Mouse (Mus musculus): ENCODE measurements around the gene Cnn1. TPM values are rescaled to one million over a fixed set of nuclear protein-coding genes. Genes with fewer than 3 reads are reported as not detected.
A peak's percentile ranks its signal among the peaks of the same experiment; 100 is the strongest.
"Not testable (repeated sequence)": the region's sequence is repeated elsewhere in the genome, so short reads cannot be mapped to it uniquely, and the experiment has no call there.

Cnn1 gene
- total and polyA plus RNA-seq, 2 experiments from 2014 or later: 0.52 to 1.1 TPM

GRCm38 (mm10) chr9:22072276-22072675 is 26.7 kb upstream of the Cnn1 start:
- H3K9me3 ChIP-seq (ENCODE audit: low read length): no peaks in the 10 kb centered on the region
- no peak overlapping the region for H3K27ac ChIP-seq
- H3K4me2 ChIP-seq (ENCODE audit: low read depth, low read length): no peak overlapping the region
- no peak for TF ChIP-seq CTCF (IDR thresholded peaks at IDR 0.05; ENCODE audit: low read depth)
- H3K9ac ChIP-seq (replicated peaks; ENCODE audit: low read length): no peak overlapping the region
- DNase-seq (ENCODE audit: low spot score): no peak
- no peak for ATAC-seq
- peaks cover 27% of the 10 kb centered on the region for H3K36me3 ChIP-seq (ENCODE audit: insufficient read depth, low read length)
- 87% methylated on average over 4 of the region's 4 CpGs for WGBS
- H3K4me3 ChIP-seq (ENCODE audit: low read length): no peak overlapping the region
- H3K27me3 ChIP-seq (ENCODE audit: insufficient read depth, low read length): no peaks in the 10 kb centered on the region
- peaks cover 5% of the 10 kb centered on the region for H3K4me1 ChIP-seq (ENCODE audit: insufficient read depth, low read length)

- not testable (repeated sequence) for H3K9ac ChIP-seq (replicated peaks; ENCODE audit: low read length); H3K4me2 ChIP-seq (ENCODE audit: low read depth, low read length); H3K4me1 ChIP-seq (ENCODE audit: insufficient read depth, low read length); DNase-seq (ENCODE audit: low spot score); H3K27me3 ChIP-seq (ENCODE audit: insufficient read depth, low read length); H3K27ac ChIP-seq; H3K4me3 ChIP-seq (ENCODE audit: low read length); ATAC-seq; H3K9me3 ChIP-seq (ENCODE audit: low read length)
- H3K36me3 ChIP-seq (ENCODE audit: insufficient read depth, low read length): peaks cover 21% of the 10 kb centered on the region
- 77% methylated on average over 5 of the region's 5 CpGs for WGBS
These were observed 23.2 kb upstream of the Cnn1 start for GRCm38 (mm10) chr9:22075778-22076177.

GRCm38 (mm10) chr9:22076223-22076622 is 22.8 kb upstream of the Cnn1 start:
- no peak overlapping the region for H3K27ac ChIP-seq

GRCm38 (mm10) chr9:22084667-22085021 is 14.4 kb upstream of the Cnn1 start:
- Histone ChIP-seq H3K4me3 (ENCODE audit: low read length) (peak overlapping the region; percentile 76), H3K4me1 (ENCODE audit: insufficient read depth, low read length) (0 out of 2 replicates have a peak, but pooled peaks cover 5% of the 10 kb centered on the region), H3K4me2 (ENCODE audit: low read depth, low read length) (peak overlapping the region; percentile 69), H3K9me3 (ENCODE audit: low read length) (no peaks in the 10 kb centered on the region), H3K9ac (replicated peaks; ENCODE audit: low read length) (peak overlapping the region; percentile 66), H3K27ac (peak overlapping the region; percentile 78), H3K36me3 (ENCODE audit: insufficient read depth, low read length) (no peaks in the 10 kb centered on the region; the same call in 1 of the 2 replicates), H3K27me3 (ENCODE audit: insufficient read depth, low read length) (no peaks in the 10 kb centered on the region)
- ATAC-seq: no peak
- 31% methylated on average over 4 of the region's 4 CpGs for WGBS
- TF ChIP-seq CTCF (IDR thresholded peaks at IDR 0.05; ENCODE audit: low read depth): no peak
- no peak for DNase-seq (ENCODE audit: low spot score)

More at GRCm38 (mm10) chr9:22076223-22076622, 22.8 kb upstream of the Cnn1 start:
- Histone ChIP-seq H3K9ac (replicated peaks; ENCODE audit: low read length) (no peak overlapping the region), H3K4me3 (ENCODE audit: low read length) (no peak overlapping the region), H3K4me1 (ENCODE audit: insufficient read depth, low read length) (no peaks in the 10 kb centered on the region), H3K9me3 (ENCODE audit: low read length) (no peaks in the 10 kb centered on the region), H3K4me2 (ENCODE audit: low read depth, low read length) (no peak overlapping the region), H3K27me3 (ENCODE audit: insufficient read depth, low read length) (no peaks in the 10 kb centered on the region), H3K36me3 (ENCODE audit: insufficient read depth, low read length) (peaks cover 21% of the 10 kb centered on the region)
- ATAC-seq: no peak
- 95% methylated on average over 23 of the region's 23 CpGs for WGBS
- DNase-seq (ENCODE audit: low spot score): no peak
- TF ChIP-seq CTCF (IDR thresholded peaks at IDR 0.05; ENCODE audit: low read depth): no peak

- H3K9ac ChIP-seq (replicated peaks; ENCODE audit: low read length): peak within 1 kb of the TSS; percentile 66
- H3K36me3 ChIP-seq (ENCODE audit: insufficient read depth, low read length): no peaks in the 10 kb centered on the region
- no peak for TF ChIP-seq CTCF (IDR thresholded peaks at IDR 0.05; ENCODE audit: low read depth)
- no peaks in the 10 kb centered on the region for H3K9me3 ChIP-seq (ENCODE audit: low read length)
- H3K27ac ChIP-seq: peak within 1 kb of the TSS; percentile 78
- H3K4me2 ChIP-seq (ENCODE audit: low read depth, low read length): peak within 1 kb of the TSS; percentile 69
- ATAC-seq (peak; percentile 99), DNase-seq (ENCODE audit: low spot score) (peak; percentile 97)
- 0 out of 2 replicates have a peak, but pooled peaks cover 5% of the 10 kb centered on the region for H3K4me1 ChIP-seq (ENCODE audit: insufficient read depth, low read length)
- under 1% methylated on average over 48 of the region's 48 CpGs for WGBS
- H3K27me3 ChIP-seq (ENCODE audit: insufficient read depth, low read length): no peaks in the 10 kb centered on the region
- H3K4me3 ChIP-seq (ENCODE audit: low read length): peak within 1 kb of the TSS; percentile 76
These were observed 13.8 kb upstream of the Cnn1 start, which contains the start of gene Ecsit for GRCm38 (mm10) chr9:22085022-22085834. Ecsit (minus strand) TSS chr9:22085438.

- Histone ChIP-seq H3K4me2 (ENCODE audit: low read depth, low read length) (peak overlapping the region; percentile 69), H3K27ac (peak overlapping the region; percentile 78; the same call in 1 of the 2 replicates), H3K9me3 (ENCODE audit: low read length) (no peaks in the 10 kb centered on the region), H3K9ac (replicated peaks; ENCODE audit: low read length) (peak overlapping the region; percentile 66), H3K4me3 (ENCODE audit: low read length) (peak overlapping the region; percentile 76), H3K36me3 (ENCODE audit: insufficient read depth, low read length) (no peaks in the 10 kb centered on the region), H3K4me1 (ENCODE audit: insufficient read depth, low read length) (0 out of 2 replicates have a peak, but pooled peaks cover 5% of the 10 kb centered on the region), H3K27me3 (ENCODE audit: insufficient read depth, low read length) (no peaks in the 10 kb centered on the region)
- TF ChIP-seq CTCF (IDR thresholded peaks at IDR 0.05; ENCODE audit: low read depth): no peak
- ATAC-seq (no peak), DNase-seq (ENCODE audit: low spot score) (no peak)
- WGBS: 76% methylated on average over 6 of the region's 6 CpGs
These were observed 13.0 kb upstream of the Cnn1 start for GRCm38 (mm10) chr9:22086012-22086411.

All from hindbrain, postnatal 0 days (tissue).